Mouse (Mus musculus) gonadal fat pad, adult 2 months (tissue): ENCODE measurements around the gene Slc51a. TPM values are rescaled to one million over a fixed set of nuclear protein-coding genes. Genes with fewer than 3 reads are reported as not detected.
"Not testable (repeated sequence)": the region's sequence is repeated elsewhere in the genome, so short reads cannot be mapped to it uniquely, and the experiment has no call there.

Source experiments
- DNase-seq: peaks from one replicate; pipeline ENCODE4 v3.0.0-alpha.2; 2012; ENCODE audit warnings: low read depth
- polyA plus RNA-seq: library from polyadenylated mRNA; depleted of rRNA; stranded (reverse); fragments of >200 nt; gene quantifications from 2 replicates; pipeline ENCODE4 v1.2.3, GENCODE M21; 2012

The Slc51a gene
- polyA plus RNA-seq, 1 experiment: 0.04 TPM

GRCm38 (mm10) chr16:32468488-32468887, 19.2 kb downstream of the Slc51a start:
- DNase-seq: no peak

- no peak for DNase-seq
Measured at GRCm38 (mm10) chr16:32464908-32465307, 22.8 kb downstream of the Slc51a start.

GRCm38 (mm10) chr16:32463426-32463825, 24.3 kb downstream of the Slc51a start:
- DNase-seq: peak; percentile 13

GRCm38 (mm10) chr16:32462950-32463349, 24.7 kb downstream of the Slc51a start:
- no peak for DNase-seq

- DNase-seq: no peak
Measured at GRCm38 (mm10) chr16:32461713-32462112, 26.0 kb downstream of the Slc51a start.

GRCm38 (mm10) chr16:32460518-32460917, 27.2 kb downstream of the Slc51a start:
- no peak for DNase-seq

- no peak for DNase-seq
Measured at GRCm38 (mm10) chr16:32457589-32458386, 29.9 kb downstream of the Slc51a start.

GRCm38 (mm10) chr16:32456761-32457160, 30.9 kb downstream of the Slc51a start:
- DNase-seq: no peak

GRCm38 (mm10) chr16:32456086-32456485, 31.6 kb downstream of the Slc51a start:
- DNase-seq: no peak

- DNase-seq: no peak
Measured at GRCm38 (mm10) chr16:32454646-32455045, 33.0 kb downstream of the Slc51a start.

- DNase-seq: no peak
Measured at GRCm38 (mm10) chr16:32453102-32453501, 34.6 kb downstream of the Slc51a start.

- no peak for DNase-seq
Measured at GRCm38 (mm10) chr16:32450133-32450532, 37.5 kb downstream of the Slc51a start.

GRCm38 (mm10) chr16:32449665-32450064, 38.0 kb downstream of the Slc51a start:
- DNase-seq: no peak

- no peak for DNase-seq
Measured at GRCm38 (mm10) chr16:32446563-32447138, 41.0 kb downstream of the Slc51a start.

GRCm38 (mm10) chr16:32445558-32445957, 42.1 kb downstream of the Slc51a start:
- no peak for DNase-seq

GRCm38 (mm10) chr16:32444615-32445014, 43.1 kb downstream of the Slc51a start:
- not testable (repeated sequence) for DNase-seq

GRCm38 (mm10) chr16:32441432-32441831, 46.2 kb downstream of the Slc51a start:
- no peak for DNase-seq

- no peak for DNase-seq
Measured at GRCm38 (mm10) chr16:32437266-32437665, 50.4 kb downstream of the Slc51a start.

- no peak for DNase-seq
Measured at GRCm38 (mm10) chr16:32436657-32437056, 51.0 kb downstream of the Slc51a start.

GRCm38 (mm10) chr16:32434691-32435090, 53.0 kb downstream of the Slc51a start:
- no peak for DNase-seq

- DNase-seq: no peak
Measured at GRCm38 (mm10) chr16:32434066-32434465, 53.6 kb downstream of the Slc51a start.

GRCm38 (mm10) chr16:32433138-32433537, 54.5 kb downstream of the Slc51a start:
- no peak for DNase-seq

- DNase-seq: no peak
Measured at GRCm38 (mm10) chr16:32431926-32432325, 55.8 kb downstream of the Slc51a start.
